Mouse (Mus musculus): Measurements from ENCODE around the gene 1700025C18Rik.

Gene 1700025C18Rik

GRCm38 (mm10) chr2:165037415-165037814, 53.1 kb downstream of the 1700025C18Rik start:
- DNase-seq (ENCODE audit: low read depth, low spot score), result no peak

GRCm38 (mm10) chr2:165035058-165035431, 55.5 kb downstream of the 1700025C18Rik start:
- DNase-seq (ENCODE audit: low read depth, low spot score), result no peak

GRCm38 (mm10) chr2:165034131-165035057, 56.2 kb downstream of the 1700025C18Rik start, which contains the start of gene Ncoa5:
Ncoa5 (minus strand) TSS chr2:165034867.
- DNase-seq (ENCODE audit: low read depth, low spot score), result peak; percentile 98

- peak; percentile 28 for DNase-seq (ENCODE audit: low read depth, low spot score)
Observed at GRCm38 (mm10) chr2:165033306-165033705, 57.2 kb downstream of the 1700025C18Rik start.

GRCm38 (mm10) chr2:165032533-165032932, 58.0 kb downstream of the 1700025C18Rik start:
- DNase-seq (ENCODE audit: low read depth, low spot score), result peak; percentile 56

All from 3T3-L1 (cell line).